Mouse (Mus musculus) MEL (cell line): ENCODE results near the gene Arpc3.

ENCODE experiments used
- CTCF ChIP-seq, 3 experiments: IDR thresholded peaks in 2 of 3; conservative IDR thresholded peaks in 1 of 3; 2 replicates each; pipeline ENCODE4 v1.5.1; 2011 to 2012; ENCODE audit warnings: low read length in 3 of 3, low read depth in 2 of 3, mild to moderate bottlenecking in 2 of 3, improper control_type of control experiment in 1 of 3, inconsistent platforms in 1 of 3, mixed read lengths in 1 of 3, moderate library complexity in 1 of 3; ENCODE audit not compliant: control insufficient read depth in 1 of 3, insufficient read depth in 1 of 3, poor library complexity in 1 of 3, severe bottlenecking in 1 of 3
- ELF1 ChIP-seq: IDR thresholded peaks from 2 replicates; pipeline ENCODE4 v1.6.1; 2014; ENCODE audit warnings: low read depth, mild to moderate bottlenecking, inconsistent platforms, low read length, improper control_type of control experiment, moderate library complexity
- EP300 ChIP-seq, 2 experiments: IDR thresholded peaks; 2 replicates each; pipeline ENCODE4 v1.6.1; 2011; ENCODE audit warnings: improper control_type of control experiment in 2 of 2, low read length in 2 of 2, low read depth in 1 of 2, mild to moderate bottlenecking in 1 of 2
- MAFK ChIP-seq: IDR thresholded peaks from 2 replicates; pipeline ENCODE4 v1.6.1; 2011; ENCODE audit warnings: low read depth, mild to moderate bottlenecking, low read length, improper control_type of control experiment, borderline replicate concordance
- MXI1 ChIP-seq: IDR thresholded peaks from 2 replicates; pipeline ENCODE4 v1.6.1; 2011; ENCODE audit warnings: mild to moderate bottlenecking, low read depth, low read length, improper control_type of control experiment
- MYC ChIP-seq: IDR thresholded peaks from 2 replicates; pipeline ENCODE4 v1.6.1; 2011; ENCODE audit warnings: low read depth, mild to moderate bottlenecking, low read length, improper control_type of control experiment, moderate library complexity
- POLR2A ChIP-seq, 2 experiments: IDR thresholded peaks; 2 replicates each; pipeline ENCODE4 v1.6.1; 2011 to 2012; ENCODE audit warnings: low read length in 2 of 2, mild to moderate bottlenecking in 2 of 2, control low read depth in 1 of 2, improper control_type of control experiment in 1 of 2, low read depth in 1 of 2, moderate library complexity in 1 of 2; ENCODE audit not compliant: control insufficient read depth in 1 of 2, insufficient read depth in 1 of 2, poor library complexity in 1 of 2
- SIN3A ChIP-seq: IDR thresholded peaks from 2 replicates; pipeline ENCODE4 v1.6.1; 2012; ENCODE audit warnings: low read length, improper control_type of control experiment, inconsistent platforms
- TBP ChIP-seq: IDR thresholded peaks from 2 replicates; pipeline ENCODE4 v1.8.0; 2011; ENCODE audit warnings: low read depth, low read length, improper control_type of control experiment
- USF1 ChIP-seq: IDR thresholded peaks from 2 replicates; pipeline ENCODE4 v1.6.1; 2014; ENCODE audit warnings: low read depth, mild to moderate bottlenecking, inconsistent platforms, low read length, improper control_type of control experiment, moderate library complexity

DNA sequence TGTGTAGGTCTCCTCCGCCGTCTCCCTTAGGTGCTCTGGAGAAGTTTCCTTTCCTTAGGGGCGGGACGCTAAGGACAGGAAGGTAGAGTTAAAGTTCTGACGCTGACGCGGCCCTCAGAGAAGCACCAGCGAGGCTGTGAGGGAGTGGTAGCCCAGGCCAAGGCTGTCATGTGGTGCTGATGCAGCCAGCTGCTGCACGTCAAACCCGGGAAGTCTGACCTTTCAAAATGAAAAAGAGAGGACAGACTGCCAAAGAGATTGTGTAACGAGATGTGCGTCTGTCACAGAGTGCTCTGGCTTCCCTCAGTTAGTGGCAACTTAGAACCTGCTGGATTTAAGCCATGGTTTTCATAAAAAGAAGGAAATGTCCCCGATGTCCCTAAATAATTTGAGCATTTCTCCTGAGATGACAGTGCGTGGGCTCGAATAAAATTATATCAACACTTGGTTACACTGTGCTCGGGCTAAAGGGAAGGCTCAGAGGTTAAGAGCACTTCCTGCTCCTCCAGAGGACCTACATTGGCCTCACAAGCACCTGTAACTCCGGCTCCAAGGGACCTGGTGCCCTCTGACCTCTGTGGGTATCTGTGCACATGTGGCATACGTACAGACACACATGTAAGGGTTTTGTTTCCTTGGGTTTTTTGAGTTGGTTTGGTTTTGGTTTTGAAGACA is 9.1 kb downstream of the Arpc3 start:
- TF ChIP-seq USF1 (no peak), MXI1 (no peak), SIN3A (no peak), TBP (no peak), MAFK (no peak), EP300 (IDR thresholded peaks at IDR 0.05; ENCODE audit: low read depth in 1 of 2, low read length in 2 of 2) (no peak), ELF1 (no peak), POLR2A (IDR thresholded peaks at IDR 0.05; ENCODE audit: control insufficient read depth in 1 of 2, insufficient read depth in 1 of 2, low read depth in 1 of 2, low read length in 2 of 2, poor library complexity in 1 of 2) (no peak), MYC (no peak), CTCF (IDR thresholded peaks at IDR 0.05 in 2 of 3, conservative IDR thresholded peaks at IDR 0.05 in 1 of 3; ENCODE audit: control insufficient read depth in 1 of 3, insufficient read depth in 1 of 3, low read depth in 2 of 3, low read length in 3 of 3, poor library complexity in 1 of 3, severe bottlenecking in 1 of 3) (no peak)
